Mouse (Mus musculus): ENCODE measurements around the gene Noct.
"Not testable (repeated sequence)": the region's sequence is repeated elsewhere in the genome, so short reads cannot be mapped to it uniquely, and the experiment has no call there.

DNA sequence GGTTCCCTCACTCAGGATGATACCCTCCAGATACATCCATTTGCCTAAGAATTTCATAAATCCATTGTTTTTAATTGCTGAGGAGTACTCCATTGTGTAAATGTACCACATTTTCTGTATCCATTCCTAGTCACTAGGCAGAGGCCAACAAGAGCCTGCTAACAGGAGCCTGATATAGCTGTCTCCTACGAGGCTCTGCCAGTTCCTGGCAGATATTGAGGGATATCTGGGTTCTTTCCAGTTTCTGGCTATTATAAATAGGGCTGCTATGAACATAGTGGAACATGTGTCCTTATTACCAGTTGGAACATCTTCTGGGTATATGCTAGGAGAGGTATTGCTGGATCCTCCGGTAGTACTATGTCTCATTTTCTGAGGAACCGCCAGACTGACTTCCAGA lies 40.3 kb upstream of the Noct start:
- not testable (repeated sequence) for TF ChIP-seq ZC3H11A (IDR thresholded peaks at IDR 0.05; ENCODE audit: low read depth, low read length); ZNF384 (IDR thresholded peaks at IDR 0.05; ENCODE audit: low read depth, low read length); ELF1 (IDR thresholded peaks at IDR 0.05; ENCODE audit: low read depth, low read length); CTCF (conservative IDR thresholded peaks at IDR 0.05 in 1 of 2, IDR thresholded peaks at IDR 0.05 in 1 of 2; ENCODE audit: low read depth in 2 of 2, low read length in 2 of 2); SIN3A (IDR thresholded peaks at IDR 0.05; ENCODE audit: low read length); BHLHE40 (IDR thresholded peaks at IDR 0.05; ENCODE audit: low read depth, low read length)

Data from CH12.LX (cell line).